Mouse (Mus musculus) limb, embryonic 11.5 days (tissue): ENCODE results near the gene Fam181a. TPM values are rescaled to one million over a fixed set of nuclear protein-coding genes. Genes with fewer than 3 reads are reported as not detected.

ENCODE experiments used
- ATAC-seq: fragments of 200-750 bp; cut with Nextera tagmentation; 2 replicates; pipeline ENCODE4 v1.8.0; 2017; ENCODE audit warnings: low read depth; ENCODE audit not compliant: insufficient number of reproducible peaks, low FRiP score, low TSS enrichment
- DNase-seq: peaks from one replicate; pipeline ENCODE4 v3.0.0-alpha.2; 2015; ENCODE audit warnings: low spot score
- H3K27ac ChIP-seq: fragments of 300-500 bp; sonication (generic); replicated peaks from 2 replicates; pipeline ENCODE4 v1.5.1; 2014; ENCODE audit warnings: low read depth, mild to moderate bottlenecking, low read length
- H3K27me3 ChIP-seq: fragments of 300-500 bp; sonication (generic); 2 replicates; pipeline ENCODE4 v1.6.1; 2014; ENCODE audit warnings: mild to moderate bottlenecking, low read length, mixed read lengths; ENCODE audit not compliant: control insufficient read depth, insufficient read depth
- H3K36me3 ChIP-seq: fragments of 300-500 bp; sonication (generic); 2 replicates; pipeline ENCODE4 v1.6.1; 2014; ENCODE audit warnings: mild to moderate bottlenecking, low read length, moderate library complexity, mixed read lengths; ENCODE audit not compliant: control insufficient read depth, insufficient read depth
- H3K4me1 ChIP-seq: fragments of 300-500 bp; sonication (generic); 2 replicates; pipeline ENCODE4 v1.6.1; 2014; ENCODE audit warnings: low read length, mixed read lengths; ENCODE audit not compliant: control insufficient read depth, insufficient read depth
- H3K4me2 ChIP-seq: fragments of 300-500 bp; sonication (generic); 2 replicates; pipeline ENCODE4 v1.6.1; 2014; ENCODE audit warnings: low read depth, mild to moderate bottlenecking, moderate library complexity; ENCODE audit not compliant: severe bottlenecking
- H3K4me3 ChIP-seq: fragments of 300-500 bp; sonication (generic); 2 replicates; pipeline ENCODE4 v1.5.1; 2014; ENCODE audit warnings: low read depth, low read length
- H3K9ac ChIP-seq: fragments of 300-500 bp; sonication (generic); 2 replicates; pipeline ENCODE4 v1.6.1; 2014; ENCODE audit warnings: mild to moderate bottlenecking, low read length
- H3K9me3 ChIP-seq: fragments of 300-500 bp; sonication (generic); 2 replicates; pipeline ENCODE4 v1.6.1; 2016; ENCODE audit warnings: low read length; ENCODE audit not compliant: control insufficient read depth
- WGBS: fragments of 180-500 bp; shearing (Covaris S2); extraction: QIAGEN DNeasy Blood & Tissue Kit; methylation state at CpG from one replicate; pipeline ENCODE4 v1.1.7; 2014; 5-methylcytosine and 5-hydroxymethylcytosine counted together
- polyA plus RNA-seq: library from polyadenylated mRNA; unstranded; fragments of >200 nt; fragmentation: Nextera tagmentation; extraction: Ambion mirVana; gene quantifications from 2 replicates; pipeline ENCODE4 v1.2.1, GENCODE M21; 2014

Fam181a gene
- polyA plus RNA-seq, 1 experiment from 2014 or later = not detected

- DNase-seq = no peak
- H3K9ac ChIP-seq = no peak overlapping the region
- no peak for ATAC-seq
Measured at GRCm38 (mm10) chr12:103281912-103282311, 28.9 kb upstream of the Fam181a start.

GRCm38 (mm10) chr12:103282936-103283335 lies 27.8 kb upstream of the Fam181a start:
- Histone ChIP-seq H3K9ac (no peak overlapping the region), H3K27me3 (no peaks in the 10 kb centered on the region), H3K9me3 (no peaks in the 10 kb centered on the region), H3K36me3 (no peaks in the 10 kb centered on the region), H3K4me1 (no peaks in the 10 kb centered on the region; the same call in 1 of the 2 replicates), H3K27ac (no peak overlapping the region), H3K4me2 (no peak overlapping the region), H3K4me3 (no peak overlapping the region)
- WGBS = 69% methylated on average over 6 of the region's 6 CpGs
- DNase-seq (no peak), ATAC-seq (no peak)

More at GRCm38 (mm10) chr12:103281912-103282311, 28.9 kb upstream of the Fam181a start:
- no peaks in the 10 kb centered on the region for H3K27me3 ChIP-seq
- H3K4me2 ChIP-seq = no peak overlapping the region
- 36% methylated on average over 4 of the region's 4 CpGs for WGBS
- no peaks in the 10 kb centered on the region for H3K9me3 ChIP-seq
- H3K27ac ChIP-seq = no peak overlapping the region
- H3K4me3 ChIP-seq = no peak overlapping the region
- no peaks in the 10 kb centered on the region; the same call in 1 of the 2 replicates for H3K4me1 ChIP-seq
- no peaks in the 10 kb centered on the region for H3K36me3 ChIP-seq

GRCm38 (mm10) chr12:103283411-103283810 lies 27.4 kb upstream of the Fam181a start:
- no peak for ATAC-seq
- Histone ChIP-seq H3K9me3 (no peaks in the 10 kb centered on the region), H3K27me3 (no peaks in the 10 kb centered on the region), H3K4me1 (no peaks in the 10 kb centered on the region; the same call in 1 of the 2 replicates), H3K4me3 (no peak overlapping the region), H3K4me2 (no peak overlapping the region), H3K9ac (no peak overlapping the region), H3K27ac (no peak overlapping the region), H3K36me3 (no peaks in the 10 kb centered on the region)
- no peak for DNase-seq
- 95% methylated on average over 3 of the region's 3 CpGs for WGBS

GRCm38 (mm10) chr12:103287276-103287675 lies 23.5 kb upstream of the Fam181a start:
- WGBS = 57% methylated on average over 4 of the region's 4 CpGs
- no peak overlapping the region for H3K4me2 ChIP-seq
- H3K36me3 ChIP-seq = no peaks in the 10 kb centered on the region
- no peak overlapping the region for H3K4me3 ChIP-seq
- H3K4me1 ChIP-seq = no peaks in the 10 kb centered on the region; the same call in 1 of the 2 replicates
- no peak for DNase-seq
- no peak overlapping the region for H3K27ac ChIP-seq
- no peaks in the 10 kb centered on the region for H3K9me3 ChIP-seq
- no peak for ATAC-seq
- no peak overlapping the region for H3K9ac ChIP-seq
- no peaks in the 10 kb centered on the region for H3K27me3 ChIP-seq

- Histone ChIP-seq H3K9ac (no peak overlapping the region), H3K4me2 (no peak overlapping the region), H3K4me3 (no peak overlapping the region), H3K9me3 (no peaks in the 10 kb centered on the region), H3K27ac (no peak overlapping the region), H3K4me1 (no peaks in the 10 kb centered on the region), H3K27me3 (no peaks in the 10 kb centered on the region), H3K36me3 (no peaks in the 10 kb centered on the region)
- no peak for DNase-seq
- WGBS = 89% methylated on average over 3 of the region's 3 CpGs
- ATAC-seq = no peak
Measured at GRCm38 (mm10) chr12:103292366-103292765, 18.4 kb upstream of the Fam181a start.

- Histone ChIP-seq H3K27me3 (no peaks in the 10 kb centered on the region), H3K36me3 (no peaks in the 10 kb centered on the region), H3K4me1 (no peaks in the 10 kb centered on the region), H3K9ac (no peak overlapping the region), H3K4me2 (no peak overlapping the region), H3K27ac (no peak overlapping the region), H3K9me3 (no peaks in the 10 kb centered on the region), H3K4me3 (no peak overlapping the region)
- WGBS = 17% methylated on average over 4 of the region's 4 CpGs
- DNase-seq (no peak), ATAC-seq (no peak)
Measured at GRCm38 (mm10) chr12:103296292-103296691, 14.5 kb upstream of the Fam181a start.

- Histone ChIP-seq H3K4me2 (no peak overlapping the region), H3K4me3 (no peak overlapping the region), H3K4me1 (no peaks in the 10 kb centered on the region), H3K9ac (no peak overlapping the region), H3K36me3 (no peaks in the 10 kb centered on the region), H3K9me3 (no peaks in the 10 kb centered on the region), H3K27ac (no peak overlapping the region), H3K27me3 (no peaks in the 10 kb centered on the region)
- DNase-seq (no peak), ATAC-seq (no peak)
- WGBS = 46% methylated on average over 9 of the region's 9 CpGs
Measured at GRCm38 (mm10) chr12:103300493-103300892, 10.3 kb upstream of the Fam181a start.

GRCm38 (mm10) chr12:103301645-103302044 lies 9.1 kb upstream of the Fam181a start:
- WGBS = 34% methylated on average over 2 of the region's 2 CpGs
- peak; percentile 80 for DNase-seq

GRCm38 (mm10) chr12:103302960-103303359 lies 7.8 kb upstream of the Fam181a start:
- Histone ChIP-seq H3K4me2 (no peak overlapping the region), H3K27me3 (no peaks in the 10 kb centered on the region), H3K9me3 (no peaks in the 10 kb centered on the region), H3K36me3 (no peaks in the 10 kb centered on the region), H3K4me3 (no peak overlapping the region), H3K27ac (no peak overlapping the region), H3K9ac (no peak overlapping the region), H3K4me1 (no peaks in the 10 kb centered on the region)
- 83% methylated on average over 1 of the region's 1 CpGs for WGBS
- ATAC-seq = no peak
- DNase-seq = no peak

More at GRCm38 (mm10) chr12:103301645-103302044, 9.1 kb upstream of the Fam181a start:
- H3K4me1 ChIP-seq = no peaks in the 10 kb centered on the region
- ATAC-seq = no peak
- no peaks in the 10 kb centered on the region for H3K36me3 ChIP-seq
- no peak overlapping the region for H3K9ac ChIP-seq
- H3K4me3 ChIP-seq = no peak overlapping the region
- no peak overlapping the region for H3K4me2 ChIP-seq
- no peaks in the 10 kb centered on the region for H3K9me3 ChIP-seq
- no peak overlapping the region for H3K27ac ChIP-seq
- no peaks in the 10 kb centered on the region for H3K27me3 ChIP-seq
